Mouse (Mus musculus) layer of hippocampus, adult 18-20 months (tissue): Measurements from ENCODE around the gene Gm49358. TPM values are rescaled to one million over a fixed set of nuclear protein-coding genes. Genes with fewer than 3 reads are reported as not detected.

Source experiments
- DNase-seq, 2 experiments: peaks; one replicate each; pipeline ENCODE4 v3.0.0; 2022; ENCODE audit warnings: low spot score in 2 of 2
- total RNA-seq, 2 experiments: library from RNA; stranded (reverse); gene quantifications; 2 replicates each; pipeline ENCODE4 v1.2.3; 2021

Gene Gm49358
- total RNA-seq, 2 experiments from 2014 or later: 29.2 to 41.2 TPM

- peak in 1 of 2 experiments; percentile 34 for DNase-seq
These were observed 89.7 kb downstream of the Gm49358 start for GRCm38 (mm10) chr10:86853433-86853832.

GRCm38 (mm10) chr10:86860396-86860795 is 96.6 kb downstream of the Gm49358 start:
- no peak for DNase-seq

GRCm38 (mm10) chr10:86862496-86862895 is 98.7 kb downstream of the Gm49358 start:
- no peak for DNase-seq

GRCm38 (mm10) chr10:86863429-86863828 is 99.7 kb downstream of the Gm49358 start:
- DNase-seq: no peak

GRCm38 (mm10) chr10:86872121-86872520 is 108.3 kb downstream of the Gm49358 start:
- DNase-seq: no peak

GRCm38 (mm10) chr10:86872591-86872990 is 108.8 kb downstream of the Gm49358 start:
- DNase-seq: no peak

GRCm38 (mm10) chr10:86878721-86879120 is 114.9 kb downstream of the Gm49358 start:
- no peak for DNase-seq

- DNase-seq: no peak
These were observed 116.5 kb downstream of the Gm49358 start for GRCm38 (mm10) chr10:86880071-86880806.

- no peak for DNase-seq
These were observed 117.7 kb downstream of the Gm49358 start for GRCm38 (mm10) chr10:86881448-86881847.

Other genes with a start within 250 kb of the Gm49358 start
- gene Hsp90b1, start 58.5 kb upstream of the Gm49358 start, total RNA-seq: 100 to 1,000 TPM; 331 to 352 TPM
- 1 to 10 TPM; 1.2 to 1.3 TPM for gene Ttc41, start 58.2 kb upstream of the Gm49358 start, total RNA-seq
- 100 to 1,000 TPM; 132 to 138 TPM for gene Nt5dc3, start 15.0 kb downstream of the Gm49358 start, total RNA-seq
- under 1 TPM; 0.40 to 0.41 TPM for gene Stab2, start 244.1 kb downstream of the Gm49358 start, total RNA-seq